Mouse (Mus musculus) C2C12 (cell line): ENCODE results near the gene BC049715.

Experiments
- CTCF ChIP-seq: IDR thresholded peaks from one replicate; pipeline ENCODE4 v1.5.1; 2011; ENCODE audit not compliant: control insufficient read depth, insufficient read depth, insufficient read length
- MAX ChIP-seq: IDR thresholded peaks from one replicate; pipeline ENCODE4 v1.6.1; 2011; ENCODE audit warnings: mild to moderate bottlenecking, control low read depth
- MYOG ChIP-seq: IDR thresholded peaks from one replicate; pipeline ENCODE4 v1.6.1; 2011; ENCODE audit not compliant: control insufficient read depth, insufficient read length; ENCODE audit errors: extremely low read depth
- USF1 ChIP-seq: IDR thresholded peaks from one replicate; pipeline ENCODE4 v1.6.1; 2011; ENCODE audit warnings: low read depth, mild to moderate bottlenecking, control low read depth, moderate library complexity

DNA sequence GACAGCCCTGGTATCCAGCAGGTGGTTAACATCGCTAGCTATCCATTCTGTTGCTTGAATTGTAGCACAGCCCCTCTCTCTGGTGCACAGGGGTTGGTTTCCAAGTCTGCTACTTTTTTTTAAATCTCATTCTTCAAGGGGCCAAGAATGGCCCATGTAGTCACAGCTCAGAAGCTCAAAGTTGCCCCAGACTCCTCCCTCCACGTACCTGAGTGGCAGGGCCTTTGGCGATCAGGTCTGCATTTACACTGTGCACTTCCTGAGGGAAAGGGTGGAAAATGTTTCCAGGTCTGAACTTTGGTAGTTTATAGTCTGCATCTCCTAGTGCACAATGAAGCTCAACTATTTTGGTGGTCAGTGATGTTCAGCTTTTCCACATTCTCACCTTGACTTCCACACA lies 19.8 kb downstream of the BC049715 start:
- no peak for TF ChIP-seq CTCF
- TF ChIP-seq USF1: no peak
- no peak for TF ChIP-seq MAX
- TF ChIP-seq MYOG: no peak
